Mouse (Mus musculus) liver, adult (tissue): ENCODE results near the gene Spock3.

Experiments
- GATA4 ChIP-seq: IDR thresholded peaks from 2 replicates; pipeline ENCODE4 v1.6.1; 2014; ENCODE audit warnings: mild to moderate bottlenecking, low read length; ENCODE audit not compliant: insufficient replicate concordance

Spock3 gene

DNA sequence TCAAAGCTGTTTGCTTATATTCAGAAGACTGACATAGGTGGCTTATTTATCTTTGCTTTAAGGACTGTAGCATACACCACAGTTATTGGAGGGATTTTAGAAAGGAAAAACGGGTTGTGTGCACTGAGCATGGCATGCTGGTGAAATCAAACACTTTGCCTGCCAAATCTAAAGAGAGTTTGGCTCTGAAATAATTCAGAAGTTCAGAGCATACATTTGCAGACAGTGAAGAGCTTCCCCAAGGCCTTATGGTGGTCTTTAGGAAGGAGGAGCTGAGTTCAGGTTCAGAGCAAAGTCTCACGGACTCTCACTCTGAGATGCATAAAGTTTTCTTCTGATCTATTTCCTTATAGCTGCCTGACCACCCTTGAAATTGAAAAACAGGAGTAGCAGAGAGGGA, at the start of gene Spock3:
TSS of gene Spock3 (plus strand) at position 301 of the 400 bp plus-strand sequence.
- TF ChIP-seq GATA4 = no peak

GRCm38 (mm10) chr8:62951173-62952134, 645 bp downstream of the Spock3 start:
- TF ChIP-seq GATA4 = no peak

GRCm38 (mm10) chr8:62952481-62952880, 1.7 kb downstream of the Spock3 start:
- TF ChIP-seq GATA4 = no peak

GRCm38 (mm10) chr8:62962608-62963007, 11.8 kb downstream of the Spock3 start:
- TF ChIP-seq GATA4 = no peak

DNA sequence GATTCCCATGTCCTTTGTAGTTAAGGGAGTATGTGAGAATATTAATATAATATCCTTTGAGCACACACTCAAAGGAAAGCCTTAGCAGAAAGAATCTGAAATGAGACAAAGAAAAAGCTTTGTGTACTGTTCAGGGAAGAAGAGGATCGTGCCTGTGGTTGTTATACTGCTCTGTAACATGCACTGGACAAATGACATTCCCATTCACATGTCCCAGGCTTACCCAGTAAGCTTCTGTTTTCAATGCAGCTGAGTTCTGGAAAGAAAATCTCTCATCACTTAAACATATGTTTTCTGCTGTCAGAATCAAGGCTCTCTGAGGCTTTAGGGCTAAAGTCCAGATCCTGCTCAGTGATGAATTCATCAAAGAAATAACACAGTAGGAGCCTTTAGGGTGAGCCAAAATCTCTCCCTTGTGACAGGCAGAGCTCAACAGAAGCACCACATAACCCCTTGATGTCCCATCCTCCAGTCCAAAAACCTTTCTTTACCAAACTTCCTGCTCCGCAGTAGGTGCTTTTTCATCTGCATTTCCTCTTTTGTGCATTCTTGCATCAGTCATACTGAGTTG, 19.1 kb downstream of the Spock3 start:
- no peak for TF ChIP-seq GATA4

GRCm38 (mm10) chr8:63088984-63089383, 138.2 kb downstream of the Spock3 start:
- no peak for TF ChIP-seq GATA4

- TF ChIP-seq GATA4 = no peak
Observed at GRCm38 (mm10) chr8:63098200-63098599, 147.4 kb downstream of the Spock3 start.

DNA sequence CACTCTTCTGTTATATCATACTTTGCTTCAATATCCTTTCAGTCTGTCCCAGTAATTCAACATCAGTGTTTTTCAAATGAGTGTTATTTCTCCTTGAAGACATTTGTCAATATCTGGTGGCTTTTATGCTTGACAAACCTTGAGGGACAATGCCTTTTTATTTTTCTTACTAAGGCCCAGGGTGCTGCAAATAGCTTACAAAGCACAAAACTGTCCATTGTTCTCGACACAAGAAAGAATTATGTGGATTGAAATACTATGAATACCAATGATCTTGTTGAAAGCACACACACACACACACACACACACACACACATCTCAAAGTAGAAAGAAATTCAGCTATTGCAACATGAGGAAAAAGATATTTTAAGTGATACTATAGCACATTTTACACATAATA, 159.0 kb downstream of the Spock3 start:
- no peak for TF ChIP-seq GATA4

- no peak for TF ChIP-seq GATA4
Observed at GRCm38 (mm10) chr8:63112919-63113318, 162.1 kb downstream of the Spock3 start.

DNA sequence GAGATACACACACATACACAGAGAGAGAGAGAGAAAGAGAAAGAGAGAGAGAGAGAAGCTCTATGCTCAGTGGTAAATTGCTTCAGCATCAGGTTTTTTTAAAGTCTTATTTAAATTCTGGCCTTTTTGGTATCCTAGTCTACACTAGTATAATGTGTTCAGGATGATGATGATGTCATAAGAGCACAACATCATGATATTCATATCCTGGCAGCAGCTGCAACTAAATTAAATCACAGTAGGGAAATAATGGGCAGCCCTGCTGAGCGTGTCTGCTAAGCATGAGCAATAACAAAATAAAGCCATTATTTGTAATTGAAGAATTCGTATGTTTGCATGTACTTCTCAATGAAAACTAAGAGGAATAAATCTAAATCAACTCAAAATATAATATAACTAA, 169.7 kb downstream of the Spock3 start:
- TF ChIP-seq GATA4 = no peak

DNA sequence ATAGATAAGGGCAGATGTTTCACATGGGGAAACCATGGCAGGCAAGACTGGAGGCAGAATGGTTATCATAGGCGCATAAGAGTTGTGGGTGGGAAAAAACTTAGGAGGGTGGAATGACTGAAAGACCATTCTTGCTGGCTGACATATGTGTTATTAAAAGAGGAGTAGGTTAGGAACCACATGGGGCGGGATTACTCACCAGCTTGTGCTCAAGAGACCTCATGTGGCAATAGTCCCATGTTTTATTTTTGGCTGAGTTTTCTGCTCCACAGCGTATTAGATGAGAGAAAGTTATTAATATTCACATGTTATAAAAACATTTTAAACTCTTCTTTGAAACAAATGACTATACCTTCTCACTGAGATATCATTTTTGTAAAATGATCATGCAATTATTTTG, 184.6 kb downstream of the Spock3 start:
- TF ChIP-seq GATA4 = no peak

- TF ChIP-seq GATA4 = no peak
Observed at GRCm38 (mm10) chr8:63165326-63165725, 214.5 kb downstream of the Spock3 start.

- TF ChIP-seq GATA4 = no peak
Observed at GRCm38 (mm10) chr8:63169956-63170355, 219.1 kb downstream of the Spock3 start.

DNA sequence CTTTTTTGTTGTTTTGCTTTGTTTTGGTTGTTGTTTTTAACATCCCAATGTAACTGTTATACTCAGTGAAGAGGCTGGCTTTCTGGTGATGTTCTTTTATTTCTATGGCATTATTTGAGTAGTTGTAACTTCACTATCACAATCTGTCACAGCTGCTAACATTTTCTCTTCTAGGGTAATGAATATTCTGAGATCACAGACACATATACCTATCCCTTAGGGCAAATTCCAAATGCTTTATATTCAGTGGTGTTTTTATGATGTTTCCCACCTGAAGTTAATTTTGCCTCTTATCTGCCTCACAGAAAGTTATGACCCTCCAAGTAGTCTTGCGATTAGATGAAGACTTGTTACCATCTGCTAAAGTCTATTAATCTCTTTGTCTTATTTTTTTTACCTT, 230.5 kb downstream of the Spock3 start:
- TF ChIP-seq GATA4 = no peak

- no peak for TF ChIP-seq GATA4
Observed at GRCm38 (mm10) chr8:63258812-63259385, 308.1 kb downstream of the Spock3 start.

- TF ChIP-seq GATA4 = no peak
Observed at GRCm38 (mm10) chr8:63262516-63262915, 311.7 kb downstream of the Spock3 start.
